Mouse (Mus musculus) cerebellum, adult 2 months (tissue): ENCODE measurements around the gene Klhl2. TPM values are rescaled to one million over a fixed set of nuclear protein-coding genes. Genes with fewer than 3 reads are reported as not detected.

ENCODE experiments used
- DNase-seq, 2 experiments: peaks; one replicate each; pipeline ENCODE4 v3.0.0; 2021
- H3K27ac ChIP-seq: fragments of 200-500 bp; 2 replicates; pipeline ENCODE4 v1.5.1; 2012; ENCODE audit warnings: low read length, control low read depth, inconsistent platforms; ENCODE audit not compliant: insufficient read depth
- H3K27me3 ChIP-seq: fragments of 200-500 bp; 2 replicates; pipeline ENCODE4 v1.6.1; 2012; ENCODE audit warnings: inconsistent platforms, mild to moderate bottlenecking, low read length, moderate library complexity; ENCODE audit not compliant: control insufficient read depth, insufficient read depth
- H3K4me1 ChIP-seq: fragments of 200-500 bp; 2 replicates; pipeline ENCODE4 v1.6.1; 2011; ENCODE audit warnings: low read length; ENCODE audit not compliant: control insufficient read depth, insufficient read depth
- H3K4me3 ChIP-seq: fragments of 200-500 bp; replicated peaks from 2 replicates; pipeline ENCODE3; 2011; ENCODE audit warnings: mild to moderate bottlenecking, low read depth, low read length, control low read depth; ENCODE audit not compliant: insufficient read depth
- CTCF ChIP-seq: fragments of 200-500 bp; IDR thresholded peaks from 2 replicates; pipeline ENCODE4 v1.5.1; 2011; ENCODE audit warnings: low read depth, mild to moderate bottlenecking, control low read depth, low read length, moderate library complexity, borderline replicate concordance; ENCODE audit not compliant: insufficient read depth
- POLR2A ChIP-seq: fragments of 200-500 bp; IDR thresholded peaks from 2 replicates; pipeline ENCODE4 v1.6.1; 2011; ENCODE audit warnings: low read length, control low read depth, borderline replicate concordance; ENCODE audit not compliant: insufficient read depth
- WGBS: fragments of 180-500 bp; shearing (Covaris S2); methylation state at CpG from one replicate; pipeline ENCODE4 v1.1.7; 2018; 5-methylcytosine and 5-hydroxymethylcytosine counted together
- polyA plus RNA-seq: library from polyadenylated mRNA; depleted of rRNA; stranded (reverse); fragments of >200 nt; gene quantifications from 2 replicates; pipeline ENCODE4 v1.2.3, GENCODE M21; 2012; rRNA removed

Gene Klhl2
- polyA plus RNA-seq, result 58.4 and 73.5 TPM in 2 replicates

- under 1% methylated on average over 56 of the region's 68 CpGs for WGBS
- H3K4me3 ChIP-seq, result peak within 1 kb of the TSS; percentile 85
- no peak for TF ChIP-seq CTCF
- peak; percentile 69 for TF ChIP-seq POLR2A
Measured at GRCm38 (mm10) chr8:64849897-64850541, at the start of gene Klhl2. Klhl2 (minus strand) TSS chr8:64850017.

DNA sequence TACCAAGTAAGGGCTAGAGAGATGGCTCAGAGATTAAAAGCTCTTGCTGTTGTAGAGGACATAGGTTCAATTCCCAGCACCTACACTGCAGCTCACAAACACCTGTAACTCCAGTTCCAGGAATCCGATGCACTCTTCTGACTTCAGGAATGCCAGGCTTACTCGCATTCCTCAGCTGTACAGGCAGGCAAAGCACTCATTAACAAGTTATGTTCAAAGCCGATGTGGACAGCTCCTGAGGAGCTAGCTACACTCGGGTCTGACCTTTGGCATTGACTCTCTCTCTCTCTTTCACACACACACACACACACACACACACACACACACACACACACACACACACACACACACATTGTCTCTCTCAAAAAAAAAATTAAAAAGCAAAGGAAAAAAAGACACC is 48.9 kb upstream of the Klhl2 start:
- TF ChIP-seq POLR2A, result no peak
- TF ChIP-seq CTCF, result no peak
- Histone ChIP-seq H3K27ac (no peak overlapping the region), H3K4me1 (no peaks in the 10 kb centered on the region), H3K4me3 (no peak overlapping the region), H3K27me3 (no peaks in the 10 kb centered on the region)
- no peak for DNase-seq
- 43% methylated on average over 4 of the region's 4 CpGs for WGBS

More at GRCm38 (mm10) chr8:64849897-64850541, at the start of gene Klhl2:
- H3K27ac ChIP-seq, result peak within 1 kb of the TSS; percentile 70
- no peaks in the 10 kb centered on the region for H3K27me3 ChIP-seq
- DNase-seq, result peak; percentile 81
- no peaks in the 10 kb centered on the region for H3K4me1 ChIP-seq

- H3K27ac ChIP-seq, result no peak overlapping the region
Measured at GRCm38 (mm10) chr8:64896731-64897130, 46.9 kb upstream of the Klhl2 start.

GRCm38 (mm10) chr8:64880619-64881200 is 30.9 kb upstream of the Klhl2 start:
- no peak overlapping the region for H3K27ac ChIP-seq
- 15% methylated on average over 13 of the region's 13 CpGs for WGBS
- TF ChIP-seq POLR2A (no peak), CTCF (no peak)
- H3K4me1 ChIP-seq, result no peaks in the 10 kb centered on the region
- peak in 1 of 2 experiments; percentile 32 for DNase-seq
- peak overlapping the region; percentile 43 for H3K4me3 ChIP-seq
- H3K27me3 ChIP-seq, result no peaks in the 10 kb centered on the region

More at GRCm38 (mm10) chr8:64896731-64897130, 46.9 kb upstream of the Klhl2 start:
- WGBS, result 92% methylated on average over 5 of the region's 5 CpGs
- Histone ChIP-seq H3K4me1 (no peaks in the 10 kb centered on the region), H3K27me3 (no peaks in the 10 kb centered on the region), H3K4me3 (no peak overlapping the region)
- DNase-seq, result no peak
- TF ChIP-seq CTCF, result no peak
- no peak for TF ChIP-seq POLR2A

- H3K27ac ChIP-seq, result no peak overlapping the region
- no peaks in the 10 kb centered on the region for H3K4me1 ChIP-seq
- WGBS, result 77% methylated on average over 22 of the region's 22 CpGs
- TF ChIP-seq CTCF (no peak), POLR2A (no peak)
- H3K27me3 ChIP-seq, result no peaks in the 10 kb centered on the region
- no peak for DNase-seq
- H3K4me3 ChIP-seq, result no peak overlapping the region
Measured at GRCm38 (mm10) chr8:64877630-64878312, 28.0 kb upstream of the Klhl2 start.

DNA sequence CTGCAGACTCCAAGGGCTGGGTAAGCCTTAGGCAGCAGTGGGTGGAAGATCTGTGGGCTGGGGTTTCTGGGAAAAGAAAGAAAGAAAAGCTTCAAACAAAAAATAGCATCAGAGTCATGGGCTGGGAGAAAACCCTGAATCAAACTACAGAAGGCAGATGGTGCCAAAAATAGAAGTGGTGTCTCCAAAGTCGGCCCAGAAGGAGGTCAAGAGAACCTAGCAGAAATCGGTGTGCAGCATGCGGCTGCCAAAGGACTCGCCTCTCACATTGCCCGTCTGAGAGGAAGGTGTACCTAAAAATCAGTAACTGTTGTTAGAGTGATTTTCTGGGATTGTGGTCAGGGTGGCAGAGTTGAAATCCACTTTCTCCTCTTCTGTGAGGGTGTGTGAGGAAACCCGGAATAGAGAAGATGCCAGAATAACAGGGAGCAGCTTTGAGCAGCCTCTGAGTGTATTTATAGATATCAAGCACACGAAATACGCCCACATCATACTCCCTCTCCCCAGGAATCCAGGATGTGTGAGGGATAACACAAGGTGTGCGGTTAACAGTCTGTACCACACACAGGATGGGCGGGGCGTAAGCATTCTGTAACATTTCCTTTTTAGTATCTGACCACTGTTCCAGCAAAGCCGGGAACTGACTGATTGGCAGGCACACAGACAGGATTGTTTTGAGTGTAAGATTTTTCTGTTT is 21.8 kb upstream of the Klhl2 start:
- Histone ChIP-seq H3K4me1 (peaks cover 12% of the 10 kb centered on the region; the same call in 1 of the 2 replicates), H3K4me3 (peak overlapping the region; percentile 20), H3K27me3 (no peaks in the 10 kb centered on the region), H3K27ac (0 out of 2 replicates have a peak overlapping the region, but pooled peaks have one; percentile 38)
- DNase-seq, result peak; percentile 46 to 72
- 8% methylated on average over 12 of the region's 12 CpGs for WGBS
- TF ChIP-seq CTCF (no peak), POLR2A (no peak)

GRCm38 (mm10) chr8:64870218-64870617 is 20.4 kb upstream of the Klhl2 start:
- TF ChIP-seq CTCF, result no peak
- no peak for TF ChIP-seq POLR2A
- 7% methylated on average over 2 of the region's 2 CpGs for WGBS

More at GRCm38 (mm10) chr8:64870218-64870617, 20.4 kb upstream of the Klhl2 start:
- H3K27ac ChIP-seq, result no peak overlapping the region
- H3K4me1 ChIP-seq, result peaks cover 12% of the 10 kb centered on the region; the same call in 1 of the 2 replicates
- peak in 1 of 2 experiments; percentile 47 for DNase-seq
- H3K4me3 ChIP-seq, result no peak overlapping the region
- no peaks in the 10 kb centered on the region for H3K27me3 ChIP-seq
